Mouse (Mus musculus): ENCODE data around the gene Pkp2.

Pkp2 gene

DNA sequence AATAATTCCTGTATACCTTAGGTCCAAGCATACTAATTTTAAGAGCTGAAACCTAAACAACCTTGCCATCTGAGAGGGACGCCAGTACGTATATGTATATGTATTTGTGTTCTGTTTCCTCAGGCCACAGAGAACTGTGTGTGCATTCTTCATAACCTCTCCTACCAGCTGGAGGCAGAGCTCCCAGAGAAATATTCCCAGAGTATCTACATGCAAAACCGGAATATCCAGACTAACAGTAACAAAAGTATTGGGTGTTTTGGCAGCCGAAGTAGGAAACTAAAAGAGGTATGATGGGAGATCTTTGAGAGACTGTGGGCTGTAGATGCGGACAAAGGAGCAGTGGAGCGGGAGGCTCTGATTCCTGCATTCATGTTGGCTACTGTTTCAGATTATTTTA, 48.4 kb downstream of the Pkp2 start:
- DNase-seq (ENCODE audit: low spot score) = no peak

GRCm38 (mm10) chr16:16262436-16262835, 49.3 kb downstream of the Pkp2 start:
- DNase-seq (ENCODE audit: low spot score) = no peak

DNA sequence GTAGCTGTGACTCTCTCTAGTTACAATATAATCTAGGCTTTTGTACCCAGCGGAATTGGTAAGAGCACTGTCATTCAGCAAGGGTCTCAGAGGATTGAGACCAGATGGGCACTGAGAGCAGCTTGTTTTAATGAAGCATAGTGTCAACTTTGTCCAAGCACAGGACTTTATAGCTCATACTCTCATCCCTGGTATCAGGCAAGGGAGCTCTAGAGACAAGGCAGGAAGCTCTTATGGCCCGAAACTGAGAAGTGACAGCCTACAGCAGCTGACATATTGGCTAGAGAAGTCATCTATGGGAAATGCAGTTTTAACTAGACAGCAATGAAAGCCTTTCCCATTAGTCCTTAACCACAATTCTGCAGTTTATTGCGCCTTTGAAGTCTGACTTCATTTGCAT, 59.9 kb downstream of the Pkp2 start:
- DNase-seq (ENCODE audit: low spot score) = no peak

DNA sequence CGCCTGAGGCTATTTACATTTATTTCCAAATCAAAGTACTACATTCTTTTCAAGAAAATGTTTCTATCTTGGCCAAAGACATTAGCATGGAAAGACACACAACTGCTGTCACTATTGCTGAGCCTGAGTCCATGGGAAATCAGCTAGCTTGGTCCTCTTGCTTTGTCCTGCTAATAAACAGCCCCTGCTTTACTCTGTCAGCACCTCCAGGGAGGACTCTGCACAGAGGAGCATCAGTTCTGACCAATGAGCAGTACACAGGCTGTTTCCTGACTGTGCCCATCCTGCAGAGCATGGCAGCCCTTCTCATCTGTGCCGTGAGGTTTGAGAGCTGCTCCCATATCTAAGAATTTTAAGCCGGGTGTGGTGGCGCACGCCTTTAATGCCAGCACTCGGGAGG, 60.6 kb downstream of the Pkp2 start:
- no peak for DNase-seq (ENCODE audit: low spot score)

DNA sequence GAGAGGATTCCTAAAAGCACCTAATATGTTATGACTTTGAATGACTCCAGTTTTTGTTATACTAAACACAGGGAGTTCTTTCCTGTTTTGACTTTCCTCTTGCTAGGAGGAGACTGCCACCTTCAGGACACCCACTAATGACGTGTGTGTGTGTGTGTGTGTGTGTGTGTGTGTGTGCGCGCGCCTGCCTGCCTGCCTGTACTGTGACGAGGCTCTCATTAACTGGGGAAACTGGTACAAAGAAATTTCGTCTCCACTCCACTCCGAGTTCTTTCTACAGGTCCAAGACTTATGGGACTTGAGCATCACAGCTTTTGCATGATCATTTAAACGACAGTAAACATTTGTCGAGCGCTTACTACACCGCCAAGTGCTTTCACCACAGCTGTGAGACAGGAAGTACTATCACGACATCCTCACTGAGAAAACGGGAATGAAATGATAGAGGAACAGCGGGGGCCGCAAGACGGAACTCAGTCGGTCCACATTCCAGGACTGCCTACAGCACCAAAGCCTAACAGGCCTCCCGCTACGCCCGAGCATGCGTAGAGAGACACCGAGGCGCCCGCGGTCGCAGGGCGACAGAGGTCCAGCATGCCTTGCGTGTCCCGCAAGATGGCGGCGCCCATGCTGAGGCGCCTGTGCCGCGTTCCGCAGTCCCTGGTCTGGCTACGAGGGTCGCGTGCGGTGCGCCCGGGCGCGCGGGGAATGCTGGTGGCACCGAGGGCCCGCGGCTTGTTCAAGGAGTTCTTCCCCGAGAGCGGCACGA, 89.4 kb downstream of the Pkp2 start, which contains the start of gene Yars2:
Gene Yars2, plus strand, starts transcription at position 597 of the 769 bp plus-strand sequence.
- peak; percentile 80 for DNase-seq (ENCODE audit: low spot score)

GRCm38 (mm10) chr16:16303138-16303827, 90.2 kb downstream of the Pkp2 start:
- DNase-seq (ENCODE audit: low spot score) = peak; percentile 39

GRCm38 (mm10) chr16:16303888-16304287, 90.8 kb downstream of the Pkp2 start:
- no peak for DNase-seq (ENCODE audit: low spot score)

DNA sequence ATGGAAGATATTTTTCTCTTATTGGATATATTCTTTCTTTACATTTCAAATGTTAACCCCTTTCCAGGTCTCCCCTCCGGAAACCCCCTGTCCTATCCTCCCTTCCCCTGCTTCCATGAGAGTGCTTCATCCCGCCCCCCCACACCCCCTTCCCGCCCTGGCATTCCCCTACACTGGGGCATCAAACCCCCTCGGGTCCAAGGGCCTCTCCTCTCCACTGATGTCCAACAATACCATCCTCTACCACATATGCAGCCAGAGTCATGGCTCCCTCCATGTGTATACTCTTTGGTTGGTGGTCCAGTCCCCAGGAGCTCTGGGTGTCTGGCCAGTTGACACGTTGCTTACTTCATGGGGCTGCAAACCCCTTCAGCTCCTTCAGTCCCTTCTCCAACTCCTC, 98.2 kb downstream of the Pkp2 start:
- no peak for DNase-seq (ENCODE audit: low spot score)

Measured in urinary bladder, postnatal 25 days (tissue).